Mouse (Mus musculus): ENCODE results near the gene Atp1a3. TPM values are rescaled to one million over a fixed set of nuclear protein-coding genes. Genes with fewer than 3 reads are reported as not detected.
A peak's percentile ranks its signal among the peaks of the same experiment; 100 is the strongest.

The Atp1a3 gene
- total RNA-seq, 2 experiments from 2014 or later, result 0.75 TPM; not detected in 1

DNA sequence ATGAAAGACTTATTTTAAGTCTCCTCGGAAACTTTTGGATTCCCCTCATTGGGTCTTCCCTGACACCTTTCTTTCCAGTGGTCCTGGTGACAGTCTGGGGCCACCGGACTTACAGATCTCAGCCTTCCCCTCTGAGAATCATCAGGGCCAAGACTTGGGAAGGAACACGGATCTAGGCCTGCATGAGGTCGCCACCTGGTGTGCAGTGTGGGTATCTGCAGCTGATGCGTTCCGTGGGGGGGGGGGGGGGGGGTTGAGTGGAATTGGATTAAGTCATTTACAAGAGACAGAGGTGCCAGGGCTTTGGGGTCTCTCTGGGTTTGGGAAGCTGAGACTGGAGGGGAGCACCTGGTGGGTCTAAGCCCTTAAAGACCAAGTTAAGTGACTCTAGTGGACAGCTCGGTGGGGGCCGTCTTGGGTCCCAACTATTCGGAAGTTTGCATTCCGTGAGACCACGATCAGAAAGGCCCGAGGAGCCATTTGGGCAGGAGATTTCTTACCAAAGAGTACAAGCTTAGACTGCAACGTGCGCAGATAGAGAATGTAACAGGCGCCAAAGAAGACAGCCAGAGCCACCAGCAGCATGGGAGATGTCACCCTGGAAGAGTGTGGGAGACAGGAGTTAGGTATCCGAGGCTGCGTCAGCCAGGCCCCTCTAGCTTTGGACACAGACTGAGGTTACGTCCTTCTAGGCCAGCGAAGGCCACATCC, 34.3 kb downstream of the Atp1a3 start:
- peak; percentile 15; the same call in 1 of the 2 replicates for ATAC-seq (replicated peaks; ENCODE audit: low FRiP score, low TSS enrichment, poor library complexity, severe bottlenecking)

DNA sequence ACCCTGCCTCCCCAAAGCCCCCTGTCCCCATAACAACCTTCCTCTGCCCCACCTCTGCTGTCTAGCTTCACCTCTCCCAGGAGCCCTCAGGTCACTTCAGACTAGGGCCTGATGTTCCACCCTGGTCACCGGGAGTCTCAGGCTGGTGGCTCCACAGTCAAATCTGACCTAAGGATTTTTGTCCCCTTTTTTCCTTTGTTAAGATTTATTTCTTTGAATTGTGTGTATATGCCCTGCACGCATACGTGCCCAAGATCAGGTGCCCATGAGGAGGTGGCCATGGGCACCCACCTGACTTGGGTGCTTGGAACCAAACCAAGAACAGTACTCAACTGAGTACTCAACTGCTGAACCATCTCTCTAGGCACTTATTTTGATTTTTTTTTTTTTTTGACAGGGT, 35.4 kb downstream of the Atp1a3 start:
- ATAC-seq (replicated peaks; ENCODE audit: low FRiP score, low TSS enrichment, poor library complexity, severe bottlenecking), result no peak

DNA sequence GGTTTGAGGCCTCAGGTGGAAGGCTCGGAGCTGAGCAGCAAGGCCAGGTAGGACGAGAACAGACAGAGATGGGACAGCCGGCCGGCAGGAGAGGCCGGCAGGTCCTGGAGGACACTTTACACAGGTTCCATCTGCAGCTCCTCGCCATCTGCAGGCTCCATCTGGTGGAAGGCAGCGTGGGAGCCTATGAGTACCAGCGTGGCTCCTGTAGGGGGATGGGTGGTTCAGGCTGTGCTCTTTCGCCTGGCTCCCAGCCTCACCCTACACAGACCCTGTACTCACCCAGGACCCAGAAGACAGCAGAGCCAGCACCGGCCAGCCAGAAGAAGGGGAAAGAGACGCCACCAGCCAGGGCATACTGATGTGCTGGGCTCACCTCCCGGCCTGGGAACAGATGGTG, 36.0 kb downstream of the Atp1a3 start:
- no peak for ATAC-seq (replicated peaks; ENCODE audit: low FRiP score, low TSS enrichment, poor library complexity, severe bottlenecking)

DNA sequence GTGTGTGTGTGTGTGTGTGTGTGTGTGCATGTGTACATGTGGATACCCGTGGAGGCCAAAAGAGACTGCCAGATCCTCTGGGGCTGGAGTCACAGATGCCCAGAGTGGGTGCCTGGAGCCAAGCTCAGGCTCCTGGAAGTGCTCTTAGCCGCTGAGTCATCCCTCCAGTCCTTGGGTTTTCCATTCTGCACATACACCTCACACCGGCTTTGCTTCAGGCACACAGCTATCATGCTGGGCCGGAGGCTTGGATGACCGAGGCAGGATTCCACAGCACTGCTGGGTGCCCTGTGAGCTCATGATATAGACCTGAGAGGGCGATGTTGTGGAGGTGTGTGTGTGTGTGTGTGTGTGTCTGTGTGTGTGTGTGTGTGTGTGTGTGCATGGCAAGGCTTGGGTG, 37.3 kb downstream of the Atp1a3 start:
- no peak for ATAC-seq (replicated peaks; ENCODE audit: low FRiP score, low TSS enrichment, poor library complexity, severe bottlenecking)

DNA sequence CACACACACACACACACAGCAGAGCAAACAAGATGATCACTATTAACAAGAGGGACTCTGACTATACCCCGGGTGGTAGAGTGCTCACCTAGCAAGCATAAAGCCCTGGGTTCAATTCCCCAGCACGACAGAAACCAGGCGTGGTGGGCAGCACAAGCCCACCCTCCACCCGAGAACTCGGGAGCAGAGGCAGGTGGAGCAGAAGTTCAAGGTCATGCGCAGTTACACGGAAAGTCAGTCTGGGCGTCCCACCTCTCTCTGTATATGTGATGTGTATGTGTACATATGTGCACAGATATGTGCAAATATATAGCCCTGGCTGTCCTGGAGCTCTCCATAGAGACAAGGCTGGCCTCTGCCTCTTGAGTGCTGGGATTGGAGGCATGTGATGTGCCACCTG, 37.8 kb downstream of the Atp1a3 start:
- no peak for ATAC-seq (replicated peaks; ENCODE audit: low FRiP score, low TSS enrichment, poor library complexity, severe bottlenecking)

DNA sequence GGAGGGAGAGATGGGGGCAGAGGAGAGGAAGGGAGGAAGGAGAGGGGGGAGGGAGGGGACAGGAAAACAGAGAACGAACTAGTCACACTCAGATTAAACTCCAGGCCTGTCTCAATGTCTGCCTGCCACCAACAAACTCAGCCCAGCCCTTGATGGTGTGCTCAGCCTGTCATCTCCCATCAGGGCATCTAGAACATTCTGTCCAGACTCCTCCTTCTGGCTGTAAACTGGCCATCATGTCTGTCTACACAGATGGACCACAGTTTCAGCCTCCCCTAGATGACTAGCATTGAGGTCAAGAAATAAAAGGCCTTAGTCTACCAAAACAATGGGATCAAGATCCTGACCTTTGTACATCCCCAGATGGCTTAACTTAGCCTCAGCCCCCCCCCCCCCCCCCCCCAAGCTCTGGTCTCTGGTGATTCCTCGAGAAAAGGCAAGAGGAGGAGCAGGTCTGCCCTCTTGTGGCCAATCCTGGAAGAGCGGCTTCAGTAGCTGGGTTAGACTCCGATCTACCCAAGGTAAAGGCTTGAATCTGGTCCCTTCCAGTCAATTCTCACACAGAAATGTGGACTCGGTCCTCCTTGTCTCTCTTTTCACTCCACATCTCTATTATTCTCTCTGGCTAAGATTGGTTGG, 40.7 kb downstream of the Atp1a3 start:
- 0 out of 2 replicates have a peak, but pooled peaks have one; percentile 54 for ATAC-seq (replicated peaks; ENCODE audit: low FRiP score, low TSS enrichment, poor library complexity, severe bottlenecking)

DNA sequence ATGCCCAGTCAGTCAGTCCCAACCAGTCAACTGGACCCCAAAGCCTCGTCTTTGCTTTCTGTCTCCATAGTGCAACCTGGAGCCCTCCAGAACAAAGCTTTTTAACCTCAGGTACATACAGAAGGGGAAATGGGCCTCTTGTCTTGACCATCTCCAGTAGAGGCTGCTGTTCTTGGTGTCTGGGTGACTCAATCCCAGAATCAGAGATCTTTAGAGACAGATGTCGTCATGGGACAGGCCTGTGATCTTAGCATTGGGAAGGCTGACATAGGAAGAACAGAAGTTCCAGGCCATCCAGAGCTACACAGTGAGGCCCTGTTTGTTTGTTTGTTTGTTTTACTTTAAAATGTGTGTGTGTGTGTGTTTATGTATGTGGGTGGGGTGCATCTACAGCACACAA, 41.5 kb downstream of the Atp1a3 start:
- no peak for ATAC-seq (replicated peaks; ENCODE audit: low FRiP score, low TSS enrichment, poor library complexity, severe bottlenecking)

DNA sequence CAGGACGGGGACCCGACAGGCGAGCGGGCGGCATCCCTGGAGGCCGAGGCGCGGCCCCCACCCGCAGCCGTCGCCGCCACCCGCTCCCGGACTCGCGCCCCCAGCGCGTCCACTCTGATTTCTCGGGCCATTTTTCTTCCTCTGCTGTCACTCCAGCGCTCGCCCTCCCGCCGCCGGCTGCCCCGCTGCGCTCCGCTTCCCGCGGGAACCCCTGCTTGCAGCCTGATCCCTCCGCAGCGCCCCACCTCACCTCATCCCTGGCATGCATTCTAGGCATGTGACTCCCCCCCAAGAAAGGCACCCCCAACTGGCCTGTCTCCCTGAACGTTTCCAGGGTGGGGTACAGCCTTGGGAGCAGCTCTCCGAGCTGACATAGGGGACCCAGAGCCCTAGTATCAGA, 50.5 kb downstream of the Atp1a3 start:
- ATAC-seq (replicated peaks; ENCODE audit: low FRiP score, low TSS enrichment, poor library complexity, severe bottlenecking), result no peak

DNA sequence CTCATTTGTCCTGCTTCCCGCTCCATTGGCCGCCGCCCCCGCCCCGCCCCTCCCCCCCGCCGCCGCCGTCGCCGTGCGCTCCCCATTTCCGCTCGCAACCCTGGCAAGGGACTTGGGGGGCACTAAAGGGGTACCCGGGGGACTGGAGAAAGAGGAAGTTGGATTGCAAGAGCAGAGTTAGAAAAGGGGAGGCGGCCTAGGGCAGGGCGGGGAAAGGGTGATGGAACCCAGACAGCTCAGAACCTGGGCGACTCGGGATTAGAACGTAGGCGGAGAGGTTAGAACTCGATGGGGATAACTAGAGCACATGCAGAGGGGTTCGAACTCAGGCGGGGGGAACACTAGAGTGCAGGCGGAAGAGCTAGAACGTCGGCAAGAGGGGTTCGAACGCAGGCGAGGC, 51.3 kb downstream of the Atp1a3 start:
- no peak for ATAC-seq (replicated peaks; ENCODE audit: low FRiP score, low TSS enrichment, poor library complexity, severe bottlenecking)

DNA sequence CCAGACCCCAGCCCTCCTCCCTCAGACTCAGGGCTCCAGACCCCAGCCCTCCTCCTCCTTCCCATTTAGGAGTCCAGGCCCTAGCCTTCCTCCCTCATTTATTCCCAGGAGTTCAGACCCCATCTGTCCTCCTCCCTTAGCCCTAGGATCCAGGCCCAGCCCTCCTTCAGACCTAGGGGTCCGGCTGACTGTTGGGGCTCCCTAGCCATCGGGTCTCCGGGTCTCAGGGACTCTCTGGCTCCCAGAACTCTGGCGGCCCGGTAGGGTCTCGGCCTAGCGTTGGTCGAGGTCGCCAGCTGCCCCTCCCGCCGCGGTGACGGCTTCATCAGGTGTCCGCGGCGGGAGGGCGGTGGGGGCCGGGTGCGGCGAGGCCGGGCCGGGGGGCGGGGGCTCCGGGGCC, 51.8 kb downstream of the Atp1a3 start:
- no peak for ATAC-seq (replicated peaks; ENCODE audit: low FRiP score, low TSS enrichment, poor library complexity, severe bottlenecking)

DNA sequence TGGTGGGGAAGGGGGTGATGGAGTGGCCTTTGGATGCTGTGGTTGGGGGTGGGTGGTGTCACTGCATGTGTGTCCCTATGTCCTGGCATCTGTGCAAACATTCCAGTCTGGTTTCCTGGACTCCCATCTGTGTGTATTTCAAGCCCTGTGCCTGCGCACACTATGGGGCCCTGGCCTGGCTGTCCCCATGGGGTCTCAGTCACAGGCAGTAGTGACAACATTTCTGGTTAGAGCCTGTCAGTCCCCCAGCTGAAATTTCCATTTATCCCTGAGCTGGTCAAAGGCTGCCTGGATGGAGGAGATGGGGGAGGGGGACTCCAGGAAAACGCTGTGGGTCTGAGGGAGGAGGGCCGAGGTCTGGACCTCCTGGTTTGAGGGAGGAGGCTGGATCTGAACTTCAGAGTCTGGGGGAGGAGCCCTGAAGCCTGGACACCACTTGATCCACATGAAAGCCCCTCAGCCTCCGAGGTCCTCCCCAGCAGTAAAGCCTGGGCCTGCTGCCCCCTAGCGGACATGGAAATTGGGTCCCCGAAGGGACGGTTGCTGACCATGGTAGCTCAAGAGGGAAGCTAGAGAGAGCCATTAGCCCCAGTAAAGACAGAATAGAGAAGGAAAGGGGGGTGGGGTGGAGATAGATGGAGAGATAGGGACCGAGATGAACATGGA, 55.7 kb downstream of the Atp1a3 start:
- ATAC-seq (replicated peaks; ENCODE audit: low FRiP score, low TSS enrichment, poor library complexity, severe bottlenecking), result peak; percentile 76

DNA sequence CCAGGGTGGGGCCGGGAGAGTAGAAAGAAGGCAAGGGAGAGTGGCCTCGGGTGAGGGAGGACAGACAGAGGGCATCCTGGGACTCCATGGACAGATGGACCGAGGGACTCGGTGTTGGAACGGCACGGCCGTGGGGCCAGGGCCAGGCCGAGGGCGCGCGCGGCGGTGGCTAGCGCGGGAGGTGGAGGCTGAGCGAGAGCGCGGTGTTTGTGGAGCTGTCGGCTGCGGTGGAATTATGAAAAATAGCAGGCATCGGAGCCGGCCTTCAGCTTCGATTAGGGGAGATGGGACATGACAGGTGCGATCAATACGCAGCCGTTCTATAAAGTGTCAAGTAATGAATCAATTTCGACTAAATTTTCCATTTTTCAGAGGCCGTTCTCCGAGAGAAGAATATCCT, 57.0 kb downstream of the Atp1a3 start:
- no peak for ATAC-seq (replicated peaks; ENCODE audit: low FRiP score, low TSS enrichment, poor library complexity, severe bottlenecking)

DNA sequence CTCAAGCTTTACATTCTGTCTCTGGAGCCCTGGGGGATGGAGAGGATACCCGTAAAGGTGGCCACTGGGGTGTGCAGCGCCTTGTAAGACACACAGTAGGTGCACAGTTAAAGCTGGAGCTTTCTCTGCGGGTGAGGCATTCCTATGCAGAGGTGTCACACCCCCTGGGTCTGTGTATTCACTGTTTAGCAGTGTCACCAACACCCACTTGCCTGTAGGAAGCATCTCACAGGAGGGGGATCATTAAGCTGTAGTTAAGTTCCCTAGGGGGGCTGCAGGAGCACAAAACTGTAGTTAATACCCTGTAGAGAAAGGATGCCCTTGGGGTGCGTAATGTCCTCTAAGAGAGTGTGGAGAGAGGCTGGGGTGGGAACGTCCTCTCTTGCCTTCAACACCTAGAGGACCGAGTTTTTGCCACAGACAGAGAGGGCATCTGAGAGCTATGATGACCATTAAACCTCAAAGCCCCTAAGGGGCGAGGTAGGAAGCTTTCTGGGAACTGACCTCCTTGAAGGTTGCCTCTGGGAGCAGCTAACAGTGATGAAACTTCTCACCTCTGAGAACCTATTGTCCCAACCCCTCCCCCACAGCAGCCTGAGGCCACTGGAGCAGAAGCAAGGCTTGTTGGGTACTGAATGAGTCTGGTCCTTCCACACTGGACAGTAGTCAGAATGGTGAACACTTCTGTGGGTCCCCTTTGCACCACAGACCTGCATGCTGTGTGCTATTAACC, 58.3 kb downstream of the Atp1a3 start:
- no peak for ATAC-seq (replicated peaks; ENCODE audit: low FRiP score, low TSS enrichment, poor library complexity, severe bottlenecking)

DNA sequence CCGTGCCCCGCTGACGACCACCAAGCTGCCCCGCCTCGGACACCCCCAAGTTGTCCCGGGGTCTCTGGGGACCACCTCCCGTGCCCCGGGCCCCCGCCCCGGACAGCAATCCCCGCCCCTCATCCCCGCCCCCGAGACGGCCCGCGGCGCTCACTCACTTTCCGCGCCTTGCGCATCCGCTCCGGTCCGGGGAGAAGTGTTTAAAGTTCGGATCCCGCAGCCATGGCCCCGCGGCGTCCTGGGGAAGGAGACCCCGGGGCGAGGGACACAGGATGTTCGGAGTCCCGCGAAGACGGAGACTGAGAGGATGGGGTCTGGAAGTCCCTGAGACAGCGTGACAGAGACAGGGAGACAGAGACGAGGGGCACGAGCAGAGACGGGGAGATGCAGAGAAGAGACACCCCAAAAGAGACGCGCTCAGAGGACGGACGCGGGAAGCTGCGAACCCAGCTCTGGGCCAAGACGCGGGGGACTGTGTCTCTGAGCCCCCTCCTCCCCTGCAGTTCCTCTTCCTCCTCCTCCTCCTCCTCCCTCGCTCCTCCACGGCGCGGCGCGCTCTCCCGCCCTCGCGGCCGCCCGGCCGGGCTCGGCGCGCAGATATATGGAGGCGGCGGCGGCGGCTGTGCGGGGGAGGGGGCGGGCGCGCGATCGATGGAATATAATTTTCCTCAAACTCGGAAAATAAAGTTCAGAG, 61.4 kb downstream of the Atp1a3 start, which contains the start of gene Gm4881:
Gene Gm4881, minus strand, starts transcription at position 238 of the 694 bp plus-strand sequence.
- ATAC-seq (replicated peaks; ENCODE audit: low FRiP score, low TSS enrichment, poor library complexity, severe bottlenecking), result no peak

DNA sequence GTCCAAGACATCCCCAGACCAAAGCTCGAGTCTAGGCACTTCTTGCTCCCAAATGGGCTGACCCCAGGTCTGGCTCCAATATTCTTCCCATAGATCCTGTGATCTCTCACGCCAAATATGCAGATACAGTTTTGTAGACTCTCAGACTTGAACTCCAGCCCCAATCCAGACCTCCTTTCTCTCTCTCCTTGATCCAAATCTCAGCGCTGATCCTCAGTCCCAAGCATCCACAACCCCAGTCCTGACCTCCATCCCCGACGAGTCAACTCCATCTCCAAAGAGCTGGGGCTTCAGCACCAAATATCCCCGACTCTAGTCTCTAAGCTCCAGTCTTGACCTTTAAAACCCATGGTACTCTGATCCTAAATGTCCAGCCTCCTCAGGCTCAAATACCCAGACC, 62.1 kb downstream of the Atp1a3 start:
- ATAC-seq (replicated peaks; ENCODE audit: low FRiP score, low TSS enrichment, poor library complexity, severe bottlenecking), result no peak

DNA sequence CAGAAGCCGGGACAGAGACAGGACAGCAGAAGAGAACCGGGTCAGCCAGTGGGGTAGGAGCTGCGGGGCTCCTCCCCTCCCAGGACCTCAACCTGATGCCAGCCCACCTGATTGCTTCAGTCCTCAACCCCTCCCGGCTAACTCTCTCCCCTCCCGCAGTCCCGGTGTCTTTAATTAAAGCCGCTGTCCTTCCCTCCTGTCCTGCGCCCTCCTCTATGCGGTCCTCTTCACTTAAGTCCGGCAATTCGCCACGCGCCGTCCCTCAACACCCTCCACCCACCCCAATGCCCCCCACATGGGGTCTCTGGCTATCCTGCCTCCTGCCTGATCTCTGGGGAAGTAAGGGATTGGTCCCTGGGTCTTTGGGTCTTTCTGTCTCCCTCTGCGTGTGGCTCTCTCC, 74.1 kb downstream of the Atp1a3 start:
- no peak for ATAC-seq (replicated peaks; ENCODE audit: low FRiP score, low TSS enrichment, poor library complexity, severe bottlenecking)

DNA sequence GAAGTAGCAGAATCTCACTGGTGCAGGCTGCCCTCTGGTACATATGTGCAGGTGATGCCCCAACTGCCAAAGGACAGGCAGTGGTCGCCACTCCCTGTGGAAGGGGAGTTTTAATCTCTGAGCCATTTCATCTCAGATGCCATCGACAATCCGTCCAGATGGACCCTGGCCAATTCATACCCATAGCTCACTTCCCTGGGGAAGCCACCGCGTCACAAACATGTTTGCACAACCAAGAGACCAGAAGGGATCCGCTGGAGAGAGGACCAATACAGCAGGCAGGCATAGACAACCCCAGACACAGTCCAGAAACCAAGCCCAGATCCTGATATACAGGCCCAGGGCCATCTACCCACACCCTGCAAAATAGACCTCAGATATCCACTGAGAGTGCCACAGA, 75.3 kb downstream of the Atp1a3 start:
- no peak for ATAC-seq (replicated peaks; ENCODE audit: low FRiP score, low TSS enrichment, poor library complexity, severe bottlenecking)

Data from megakaryocyte-erythroid progenitor cell, adult 5-6 weeks (primary cell).